Mouse (Mus musculus) midbrain, embryonic 16.5 days (tissue): Measurements from ENCODE around the gene Pgghg. TPM values are rescaled to one million over a fixed set of nuclear protein-coding genes. Genes with fewer than 3 reads are reported as not detected.

ENCODE experiments used
- ATAC-seq: fragments of 200-750 bp; cut with Nextera tagmentation; 2 replicates; pipeline ENCODE4 v1.8.0; 2017; ENCODE audit warnings: moderate TSS enrichment
- H3K27ac ChIP-seq: fragments of 300-500 bp; sonication (generic); 2 replicates; pipeline ENCODE4 v1.5.1; 2014; ENCODE audit warnings: mild to moderate bottlenecking, low read length, mixed read lengths
- H3K27me3 ChIP-seq: fragments of 300-500 bp; sonication (generic); 2 replicates; pipeline ENCODE4 v1.6.1; 2014; ENCODE audit warnings: low read depth, low read length, mixed read lengths; ENCODE audit not compliant: control insufficient read depth, insufficient read depth
- H3K36me3 ChIP-seq: fragments of 300-500 bp; sonication (generic); 2 replicates; pipeline ENCODE4 v1.6.1; 2014; ENCODE audit warnings: mild to moderate bottlenecking, low read length, moderate library complexity, mixed read lengths; ENCODE audit not compliant: control insufficient read depth, insufficient read depth
- H3K4me1 ChIP-seq: fragments of 300-500 bp; sonication (generic); 2 replicates; pipeline ENCODE4 v1.6.1; 2014; ENCODE audit warnings: mild to moderate bottlenecking, low read length, mixed read lengths; ENCODE audit not compliant: control insufficient read depth, insufficient read depth
- H3K4me2 ChIP-seq: fragments of 300-500 bp; sonication (generic); 2 replicates; pipeline ENCODE4 v1.6.1; 2014; ENCODE audit warnings: mild to moderate bottlenecking, low read length, mixed read lengths
- H3K4me3 ChIP-seq: fragments of 300-500 bp; sonication (generic); 2 replicates; pipeline ENCODE4 v1.5.1; 2014; ENCODE audit warnings: low read depth, mild to moderate bottlenecking, low read length, moderate library complexity, mixed read lengths
- H3K9ac ChIP-seq: fragments of 300-500 bp; sonication (generic); 2 replicates; pipeline ENCODE4 v1.6.1; 2014; ENCODE audit warnings: low read depth, low read length, mixed read lengths
- H3K9me3 ChIP-seq: fragments of 300-500 bp; sonication (generic); replicated peaks from 2 replicates; pipeline ENCODE4 v1.6.1; 2014; ENCODE audit warnings: mild to moderate bottlenecking, low read length, mixed read lengths; ENCODE audit not compliant: control insufficient read depth, poor library complexity, severe bottlenecking
- WGBS: fragments of 180-500 bp; shearing (Covaris S2); extraction: QIAGEN DNeasy Blood & Tissue Kit; methylation state at CpG from one replicate; pipeline ENCODE4 v1.1.7; 2014; 5-methylcytosine and 5-hydroxymethylcytosine counted together
- polyA plus RNA-seq: library from polyadenylated mRNA; unstranded; fragments of >200 nt; fragmentation: Nextera tagmentation; extraction: Ambion mirVana; gene quantifications from 2 replicates; pipeline ENCODE4 v1.2.1, GENCODE M21; 2015

The Pgghg gene
- polyA plus RNA-seq, 1 experiment from 2014 or later = 6.3 TPM

GRCm38 (mm10) chr7:140987182-140988138 is 46.3 kb downstream of the Pgghg start:
- 88% methylated on average over 17 of the region's 17 CpGs for whole genome bisulfite sequencing

GRCm38 (mm10) chr7:140989022-140989421 is 47.8 kb downstream of the Pgghg start:
- Histone ChIP-seq H3K27me3 (no peaks in the 10 kb centered on the region), H3K4me3 (no peak overlapping the region), H3K9me3 (no peaks in the 10 kb centered on the region), H3K4me1 (no peaks in the 10 kb centered on the region), H3K4me2 (no peak overlapping the region), H3K9ac (no peak overlapping the region), H3K27ac (no peak overlapping the region), H3K36me3 (no peaks in the 10 kb centered on the region)
- 65% methylated on average over 4 of the region's 4 CpGs for WGBS
- no peak for ATAC-seq

More at GRCm38 (mm10) chr7:140987182-140988138, 46.3 kb downstream of the Pgghg start:
- Histone ChIP-seq H3K9me3 (no peaks in the 10 kb centered on the region), H3K9ac (no peak overlapping the region), H3K4me2 (no peak overlapping the region), H3K27me3 (no peaks in the 10 kb centered on the region), H3K4me3 (no peak overlapping the region), H3K36me3 (no peaks in the 10 kb centered on the region), H3K27ac (no peak overlapping the region), H3K4me1 (no peaks in the 10 kb centered on the region)
- ATAC-seq = no peak

- no peaks in the 10 kb centered on the region for H3K36me3 ChIP-seq
- H3K4me1 ChIP-seq = no peaks in the 10 kb centered on the region
- no peak overlapping the region for H3K4me3 ChIP-seq
- no peak overlapping the region for H3K9ac ChIP-seq
- no peak overlapping the region for H3K4me2 ChIP-seq
- 82% methylated on average over 6 of the region's 6 CpGs for WGBS
- no peak overlapping the region for H3K27ac ChIP-seq
- no peaks in the 10 kb centered on the region for H3K27me3 ChIP-seq
- no peak for ATAC-seq
- H3K9me3 ChIP-seq = no peaks in the 10 kb centered on the region
Observed at GRCm38 (mm10) chr7:140990185-140990584, 49.0 kb downstream of the Pgghg start.

- Histone ChIP-seq H3K27me3 (no peaks in the 10 kb centered on the region), H3K4me1 (no peaks in the 10 kb centered on the region), H3K4me3 (no peak overlapping the region), H3K9ac (no peak overlapping the region), H3K4me2 (no peak overlapping the region), H3K27ac (no peak overlapping the region), H3K36me3 (no peaks in the 10 kb centered on the region), H3K9me3 (no peaks in the 10 kb centered on the region)
- WGBS = 78% methylated on average over 5 of the region's 5 CpGs
- no peak for ATAC-seq
Observed at GRCm38 (mm10) chr7:140990622-140991021, 49.4 kb downstream of the Pgghg start.

GRCm38 (mm10) chr7:140991117-140991689 is 50.0 kb downstream of the Pgghg start:
- Histone ChIP-seq H3K4me1 (no peaks in the 10 kb centered on the region), H3K36me3 (no peaks in the 10 kb centered on the region), H3K9me3 (no peaks in the 10 kb centered on the region), H3K4me3 (no peak overlapping the region), H3K4me2 (no peak overlapping the region), H3K27ac (no peak overlapping the region), H3K9ac (no peak overlapping the region), H3K27me3 (no peaks in the 10 kb centered on the region)
- 92% methylated on average over 14 of the region's 14 CpGs for WGBS
- ATAC-seq = no peak

Other genes with a start within 250 kb of the Pgghg start
- not detected in 2 replicates for gene Olfr541, start 244.1 kb upstream of the Pgghg start, polyA plus RNA-seq
- gene Cyp2e1, start 177.7 kb upstream of the Pgghg start, polyA plus RNA-seq = not detected in 2 replicates
- 0.34 and 0.36 TPM in 2 replicates for gene Syce1, start 153.5 kb upstream of the Pgghg start, polyA plus RNA-seq
- gene Zfp941, start 119.2 kb upstream of the Pgghg start, polyA plus RNA-seq = 37.0 and 38.4 TPM in 2 replicates
- not detected in 2 replicates for gene Urah, start 106.4 kb upstream of the Pgghg start, polyA plus RNA-seq
- not detected in 2 replicates for gene Scgb1c1, start 95.8 kb upstream of the Pgghg start, polyA plus RNA-seq
- not detected in 2 replicates for gene Odf3, start 93.6 kb upstream of the Pgghg start, polyA plus RNA-seq
- gene Gm45785, start 85.1 kb upstream of the Pgghg start, polyA plus RNA-seq = 0.39 TPM in 1 of 2 replicates, not detected in the other
- gene Ric8a, start 84.4 kb upstream of the Pgghg start, polyA plus RNA-seq = 107 TPM in 2 replicates
- gene Bet1l, start 83.8 kb upstream of the Pgghg start, polyA plus RNA-seq = 33.3 and 40.0 TPM in 2 replicates
- gene Psmd13, start 59.4 kb upstream of the Pgghg start, polyA plus RNA-seq = 260 and 268 TPM in 2 replicates
- 49.1 and 58.2 TPM in 2 replicates for gene Sirt3, start 59.1 kb upstream of the Pgghg start, polyA plus RNA-seq
- gene Cox8b, start 40.9 kb upstream of the Pgghg start, polyA plus RNA-seq = not detected in 2 replicates
- 0.58 and 0.81 TPM in 2 replicates for gene Nlrp6, start 20.5 kb upstream of the Pgghg start, polyA plus RNA-seq
- 0.29 and 1.3 TPM in 2 replicates for gene Ifitm5, start 8.9 kb downstream of the Pgghg start, polyA plus RNA-seq
- gene Gm45717, start 14.5 kb downstream of the Pgghg start, polyA plus RNA-seq = not detected in 2 replicates
- 118 and 129 TPM in 2 replicates for gene Ifitm2, start 14.6 kb downstream of the Pgghg start, polyA plus RNA-seq
- gene Ifitm1, start 25.8 kb downstream of the Pgghg start, polyA plus RNA-seq = 9.0 and 11.1 TPM in 2 replicates
- gene Ifitm3, start 69.4 kb downstream of the Pgghg start, polyA plus RNA-seq = 28.2 and 37.3 TPM in 2 replicates
- gene Ifitm6, start 76.5 kb downstream of the Pgghg start, polyA plus RNA-seq = 0.69 and 0.91 TPM in 2 replicates
- gene Gm17387, start 87.7 kb downstream of the Pgghg start, polyA plus RNA-seq = not detected in 2 replicates
- gene B4galnt4, start 119.7 kb downstream of the Pgghg start, polyA plus RNA-seq = 59.5 and 65.7 TPM in 2 replicates
- gene Pkp3, start 136.8 kb downstream of the Pgghg start, polyA plus RNA-seq = 0.06 TPM in 1 of 2 replicates, not detected in the other
- gene Sigirr, start 159.2 kb downstream of the Pgghg start, polyA plus RNA-seq = 1.7 and 2.0 TPM in 2 replicates
- 0.28 and 0.42 TPM in 2 replicates for gene Ano9, start 176.4 kb downstream of the Pgghg start, polyA plus RNA-seq
- 81.6 and 82.6 TPM in 2 replicates for gene Ptdss2, start 181.0 kb downstream of the Pgghg start, polyA plus RNA-seq
- 35.3 and 37.8 TPM in 2 replicates for gene Rnh1, start 231.5 kb downstream of the Pgghg start, polyA plus RNA-seq